Mouse (Mus musculus) limb, embryonic 11.5 days (tissue): ENCODE measurements at regions not wholly inside any gene's neighbourhood (a gene's known extent, or its start where the extent isn't known, plus 50 kb on each side); places are given as distances from the start of the nearest gene placed in this dataset.

ENCODE experiments used
- ATAC-seq: fragments of 200-750 bp; cut with Nextera tagmentation; 2 replicates; pipeline ENCODE4 v1.8.0; 2017; ENCODE audit warnings: low read depth; ENCODE audit not compliant: insufficient number of reproducible peaks, low FRiP score, low TSS enrichment
- DNase-seq: peaks from one replicate; pipeline ENCODE4 v3.0.0-alpha.2; 2015; ENCODE audit warnings: low spot score
- H3K27ac ChIP-seq: fragments of 300-500 bp; sonication (generic); replicated peaks from 2 replicates; pipeline ENCODE4 v1.5.1; 2014; ENCODE audit warnings: low read depth, mild to moderate bottlenecking, low read length
- H3K27me3 ChIP-seq: fragments of 300-500 bp; sonication (generic); 2 replicates; pipeline ENCODE4 v1.6.1; 2014; ENCODE audit warnings: mild to moderate bottlenecking, low read length, mixed read lengths; ENCODE audit not compliant: control insufficient read depth, insufficient read depth
- H3K36me3 ChIP-seq: fragments of 300-500 bp; sonication (generic); 2 replicates; pipeline ENCODE4 v1.6.1; 2014; ENCODE audit warnings: mild to moderate bottlenecking, low read length, moderate library complexity, mixed read lengths; ENCODE audit not compliant: control insufficient read depth, insufficient read depth
- H3K4me1 ChIP-seq: fragments of 300-500 bp; sonication (generic); 2 replicates; pipeline ENCODE4 v1.6.1; 2014; ENCODE audit warnings: low read length, mixed read lengths; ENCODE audit not compliant: control insufficient read depth, insufficient read depth
- H3K4me2 ChIP-seq: fragments of 300-500 bp; sonication (generic); 2 replicates; pipeline ENCODE4 v1.6.1; 2014; ENCODE audit warnings: low read depth, mild to moderate bottlenecking, moderate library complexity; ENCODE audit not compliant: severe bottlenecking
- H3K4me3 ChIP-seq: fragments of 300-500 bp; sonication (generic); 2 replicates; pipeline ENCODE4 v1.5.1; 2014; ENCODE audit warnings: low read depth, low read length
- H3K9ac ChIP-seq: fragments of 300-500 bp; sonication (generic); 2 replicates; pipeline ENCODE4 v1.6.1; 2014; ENCODE audit warnings: mild to moderate bottlenecking, low read length
- H3K9me3 ChIP-seq: fragments of 300-500 bp; sonication (generic); 2 replicates; pipeline ENCODE4 v1.6.1; 2016; ENCODE audit warnings: low read length; ENCODE audit not compliant: control insufficient read depth
- WGBS: fragments of 180-500 bp; shearing (Covaris S2); extraction: QIAGEN DNeasy Blood & Tissue Kit; methylation state at CpG from one replicate; pipeline ENCODE4 v1.1.7; 2014; 5-methylcytosine and 5-hydroxymethylcytosine counted together

DNA sequence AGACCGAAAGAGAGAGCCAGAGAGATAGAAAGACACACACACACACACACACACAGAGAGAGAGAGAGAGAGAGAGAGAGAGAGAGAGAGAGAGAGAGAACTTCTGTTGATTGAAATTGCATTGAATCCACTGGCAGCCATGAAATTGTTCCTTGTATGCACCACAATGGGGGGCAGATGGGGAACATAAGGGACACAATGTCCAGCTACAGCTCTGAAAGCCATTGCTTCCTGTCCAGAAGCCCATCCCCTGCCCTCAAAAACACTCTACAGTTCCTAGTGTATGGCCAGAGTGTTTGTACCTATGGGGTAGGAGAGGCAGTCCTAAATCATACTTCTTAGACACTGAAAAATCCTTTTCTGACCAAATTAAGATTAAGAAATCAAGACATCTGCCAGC is 270.9 kb upstream of the Nrp1 start:
- Histone ChIP-seq H3K9me3 (0 out of 2 replicates have a peak, but pooled peaks cover 2% of the 10 kb centered on the region), H3K9ac (no peak overlapping the region), H3K27ac (no peak overlapping the region), H3K4me1 (no peaks in the 10 kb centered on the region), H3K4me2 (no peak overlapping the region), H3K36me3 (no peaks in the 10 kb centered on the region), H3K27me3 (no peaks in the 10 kb centered on the region), H3K4me3 (no peak overlapping the region)
- 89% methylated on average over 1 of the region's 1 CpGs for WGBS
- no peak for ATAC-seq
- no peak for DNase-seq

- H3K27me3 ChIP-seq = no peaks in the 10 kb centered on the region
- H3K27ac ChIP-seq = no peak overlapping the region
- WGBS = 89% methylated on average over 7 of the region's 7 CpGs
- no peak overlapping the region for H3K4me3 ChIP-seq
- H3K4me2 ChIP-seq = no peak overlapping the region
- DNase-seq = no peak
- H3K36me3 ChIP-seq = no peaks in the 10 kb centered on the region
- no peaks in the 10 kb centered on the region for H3K4me1 ChIP-seq
- no peak overlapping the region for H3K9ac ChIP-seq
- 0 out of 2 replicates have a peak, but pooled peaks cover 2% of the 10 kb centered on the region for H3K9me3 ChIP-seq
- no peak for ATAC-seq
Measured at GRCm38 (mm10) chr8:128092826-128093225, 265.6 kb upstream of the Nrp1 start.

DNA sequence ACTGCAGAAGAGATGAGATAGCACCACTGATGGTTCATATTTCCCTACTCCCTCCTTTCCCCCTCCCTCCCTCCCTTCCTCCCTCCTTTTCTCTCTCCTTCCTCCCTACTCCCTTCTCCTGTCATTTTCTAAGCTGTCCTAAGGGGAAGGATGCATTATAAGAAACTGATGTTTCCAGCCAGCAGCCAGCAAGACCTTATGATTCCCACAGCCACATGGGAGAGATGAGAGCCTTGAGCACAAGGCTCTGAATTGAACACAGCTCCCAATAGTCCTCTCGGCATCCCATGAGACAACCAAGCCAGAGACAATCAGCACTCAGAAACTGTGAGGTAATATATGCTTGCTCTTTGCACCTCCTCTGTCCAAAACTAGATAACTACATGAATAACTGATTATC is 263.0 kb upstream of the Nrp1 start:
- no peak for ATAC-seq
- no peak for DNase-seq
- no peak overlapping the region for H3K4me3 ChIP-seq
- 77% methylated on average over 1 of the region's 1 CpGs for WGBS
- H3K27ac ChIP-seq = no peak overlapping the region
- H3K4me2 ChIP-seq = no peak overlapping the region
- no peaks in the 10 kb centered on the region for H3K36me3 ChIP-seq
- H3K9ac ChIP-seq = no peak overlapping the region
- no peaks in the 10 kb centered on the region for H3K27me3 ChIP-seq
- no peaks in the 10 kb centered on the region for H3K4me1 ChIP-seq
- H3K9me3 ChIP-seq = 0 out of 2 replicates have a peak, but pooled peaks cover 2% of the 10 kb centered on the region

DNA sequence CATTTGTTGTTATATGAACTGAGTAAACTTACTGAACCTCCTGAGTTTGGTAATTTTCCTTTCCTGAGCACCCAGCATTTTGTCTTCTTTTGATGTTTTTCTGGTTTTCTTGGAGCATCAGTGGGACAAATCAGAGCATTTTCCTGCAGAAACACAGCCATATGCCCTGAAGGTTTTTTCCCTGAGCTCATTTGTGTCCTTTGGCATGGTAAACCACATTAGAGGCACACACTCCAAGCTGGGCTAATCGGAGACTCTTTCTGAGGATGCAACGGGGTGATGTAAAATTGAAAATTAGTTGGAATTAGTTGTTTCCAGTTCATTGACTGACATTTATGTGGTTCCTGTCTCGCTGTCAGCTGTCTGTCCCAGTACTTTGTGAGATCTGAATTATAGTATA is 260.8 kb upstream of the Nrp1 start:
- H3K9ac ChIP-seq = no peak overlapping the region
- H3K9me3 ChIP-seq = no peaks in the 10 kb centered on the region
- no peaks in the 10 kb centered on the region for H3K4me1 ChIP-seq
- DNase-seq (no peak), ATAC-seq (no peak)
- no peak overlapping the region for H3K4me2 ChIP-seq
- no peaks in the 10 kb centered on the region for H3K27me3 ChIP-seq
- no peaks in the 10 kb centered on the region for H3K36me3 ChIP-seq
- no peak overlapping the region for H3K4me3 ChIP-seq
- WGBS = 82% methylated on average over 3 of the region's 3 CpGs
- no peak overlapping the region for H3K27ac ChIP-seq

DNA sequence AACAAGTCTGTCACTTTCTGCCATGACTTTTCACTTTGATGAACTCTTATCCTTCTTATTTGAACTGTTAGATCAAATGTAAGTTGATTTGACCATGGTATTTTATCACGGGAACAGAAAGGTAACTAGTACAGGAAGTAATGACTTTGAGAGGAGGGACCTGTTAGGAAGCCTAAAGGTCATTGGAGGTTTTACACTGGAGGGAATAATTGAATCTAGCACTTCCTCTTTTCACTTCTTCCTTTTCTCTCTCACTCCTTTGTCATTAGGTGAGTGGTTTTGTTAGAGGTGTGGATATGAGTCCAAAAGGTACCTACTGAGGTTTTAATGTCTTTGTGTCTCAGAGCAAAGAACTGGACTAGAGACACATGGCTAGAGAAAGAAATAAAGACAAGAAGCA is 255.0 kb upstream of the Nrp1 start:
- Histone ChIP-seq H3K9me3 (no peaks in the 10 kb centered on the region), H3K4me1 (no peaks in the 10 kb centered on the region), H3K27me3 (no peaks in the 10 kb centered on the region), H3K9ac (no peak overlapping the region), H3K36me3 (no peaks in the 10 kb centered on the region), H3K4me3 (no peak overlapping the region), H3K27ac (no peak overlapping the region), H3K4me2 (no peak overlapping the region)
- ATAC-seq (no peak), DNase-seq (no peak)
- WGBS = 92% methylated on average over 1 of the region's 1 CpGs

GRCm38 (mm10) chr8:128106569-128106968 is 251.8 kb upstream of the Nrp1 start:
- no peak overlapping the region for H3K4me2 ChIP-seq
- H3K4me1 ChIP-seq = no peaks in the 10 kb centered on the region
- ATAC-seq (no peak), DNase-seq (no peak)
- 94% methylated on average over 2 of the region's 2 CpGs for WGBS
- H3K9ac ChIP-seq = no peak overlapping the region
- no peaks in the 10 kb centered on the region for H3K9me3 ChIP-seq
- no peaks in the 10 kb centered on the region for H3K27me3 ChIP-seq
- H3K27ac ChIP-seq = no peak overlapping the region
- H3K36me3 ChIP-seq = no peaks in the 10 kb centered on the region
- H3K4me3 ChIP-seq = no peak overlapping the region

GRCm38 (mm10) chr8:128107041-128107440 is 251.4 kb upstream of the Nrp1 start:
- WGBS = 82% methylated on average over 7 of the region's 7 CpGs
- Histone ChIP-seq H3K4me2 (no peak overlapping the region), H3K36me3 (no peaks in the 10 kb centered on the region), H3K9ac (no peak overlapping the region), H3K27me3 (no peaks in the 10 kb centered on the region), H3K9me3 (no peaks in the 10 kb centered on the region), H3K27ac (no peak overlapping the region), H3K4me1 (no peaks in the 10 kb centered on the region), H3K4me3 (no peak overlapping the region)
- ATAC-seq (no peak), DNase-seq (no peak)

GRCm38 (mm10) chr8:128109036-128109435 is 249.4 kb upstream of the Nrp1 start:
- DNase-seq (no peak), ATAC-seq (no peak)
- Histone ChIP-seq H3K9ac (no peak overlapping the region), H3K27me3 (no peaks in the 10 kb centered on the region), H3K36me3 (no peaks in the 10 kb centered on the region), H3K27ac (no peak overlapping the region), H3K4me3 (no peak overlapping the region), H3K9me3 (no peaks in the 10 kb centered on the region), H3K4me2 (no peak overlapping the region), H3K4me1 (no peaks in the 10 kb centered on the region)
- WGBS = 86% methylated on average over 3 of the region's 3 CpGs

GRCm38 (mm10) chr8:128111132-128111531 is 247.3 kb upstream of the Nrp1 start:
- ATAC-seq (no peak), DNase-seq (no peak)
- Histone ChIP-seq H3K9me3 (no peaks in the 10 kb centered on the region), H3K4me2 (no peak overlapping the region), H3K4me3 (no peak overlapping the region), H3K27me3 (no peaks in the 10 kb centered on the region), H3K9ac (no peak overlapping the region), H3K27ac (no peak overlapping the region), H3K4me1 (no peaks in the 10 kb centered on the region), H3K36me3 (no peaks in the 10 kb centered on the region)
- WGBS = 76% methylated on average over 3 of the region's 3 CpGs
